Mouse (Mus musculus): ENCODE measurements at regions not wholly inside any gene's neighbourhood (a gene's known extent, or its start where the extent isn't known, plus 50 kb on each side); places are given as distances from the start of the nearest gene placed in this dataset.

DNA sequence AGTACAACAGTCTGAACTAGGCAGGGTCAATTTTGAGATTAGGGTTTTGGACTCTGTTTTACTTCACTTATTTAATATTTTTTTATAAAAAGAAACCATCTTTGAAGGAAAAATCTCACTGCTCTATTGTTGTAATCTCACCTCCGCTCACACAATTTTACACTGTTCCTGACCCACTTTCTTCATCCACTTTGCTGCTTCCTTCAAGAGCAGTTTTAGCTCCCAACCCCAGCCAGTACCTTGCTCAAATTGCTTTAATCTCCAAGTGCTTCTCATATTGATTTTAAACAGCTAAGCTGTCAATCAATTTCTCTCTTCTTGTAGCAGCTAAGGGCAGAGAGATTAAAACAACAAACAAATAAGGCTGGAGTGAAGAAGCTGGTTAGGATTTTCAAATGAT is 194.3 kb upstream of the Astn2 start:
- TF ChIP-seq USF1 (IDR thresholded peaks at IDR 0.05; ENCODE audit: low read depth, low read length), result no peak
- no peak for TF ChIP-seq CTCF (IDR thresholded peaks at IDR 0.05 in 2 of 3, conservative IDR thresholded peaks at IDR 0.05 in 1 of 3; ENCODE audit: control insufficient read depth in 1 of 3, insufficient read depth in 1 of 3, low read depth in 2 of 3, low read length in 3 of 3, poor library complexity in 1 of 3, severe bottlenecking in 1 of 3)
- no peak for TF ChIP-seq TCF12 (IDR thresholded peaks at IDR 0.05; ENCODE audit: low read depth, low read length)
- TF ChIP-seq BHLHE40 (IDR thresholded peaks at IDR 0.05; ENCODE audit: borderline replicate concordance, low read depth, low read length), result no peak
